Mouse (Mus musculus) cerebellum, adult 2 months (tissue): ENCODE measurements at regions not wholly inside any gene's neighbourhood (a gene's known extent, or its start where the extent isn't known, plus 50 kb on each side); places are given as distances from the start of the nearest gene placed in this dataset.

Source experiments
- CTCF ChIP-seq: fragments of 200-500 bp; IDR thresholded peaks from 2 replicates; pipeline ENCODE4 v1.5.1; 2011; ENCODE audit warnings: low read depth, mild to moderate bottlenecking, control low read depth, low read length, moderate library complexity, borderline replicate concordance; ENCODE audit not compliant: insufficient read depth
- POLR2A ChIP-seq: fragments of 200-500 bp; IDR thresholded peaks from 2 replicates; pipeline ENCODE4 v1.6.1; 2011; ENCODE audit warnings: low read length, control low read depth, borderline replicate concordance; ENCODE audit not compliant: insufficient read depth

- TF ChIP-seq CTCF (no peak), POLR2A (no peak)
These were observed 62.4 kb downstream of the Tmsb4x start for GRCm38 (mm10) chrX:167146513-167147360.
